Mouse (Mus musculus) bone marrow macrophage, adult 2 months (primary cell): ENCODE data around the gene Xntrpc.

Source experiments
- CTCF ChIP-seq: IDR thresholded peaks from 2 replicates; pipeline ENCODE4 v1.5.1; 2012; ENCODE audit warnings: low read depth, mild to moderate bottlenecking, low read length, moderate library complexity
- POLR2A ChIP-seq: IDR thresholded peaks from 2 replicates; pipeline ENCODE4 v1.6.1; 2012; ENCODE audit warnings: mild to moderate bottlenecking, low read depth, low read length, borderline replicate concordance

GRCm38 (mm10) chr7:102082816-102083215, 17.3 kb downstream of the Xntrpc start, which contains the start of gene Trpc2:
- TF ChIP-seq CTCF (no peak), POLR2A (no peak)
